Mouse (Mus musculus) limb, embryonic 10.5 days (tissue): Measurements from ENCODE around the gene Grin2c. TPM values are rescaled to one million over a fixed set of nuclear protein-coding genes. Genes with fewer than 3 reads are reported as not detected.

Source experiments
- DNase-seq: peaks from one replicate; pipeline ENCODE4 v3.0.0-alpha.2; 2017; ENCODE audit warnings: low spot score
- H3K27ac ChIP-seq: fragments of 300-500 bp; sonication (generic); 2 replicates; pipeline ENCODE4 v1.5.1; 2016; ENCODE audit warnings: mild to moderate bottlenecking
- H3K27me3 ChIP-seq: fragments of 300-500 bp; sonication (generic); 2 replicates; pipeline ENCODE4 v1.6.1; 2016; ENCODE audit warnings: low read depth, mild to moderate bottlenecking; ENCODE audit not compliant: poor library complexity, severe bottlenecking
- H3K36me3 ChIP-seq: fragments of 300-500 bp; sonication (generic); 2 replicates; pipeline ENCODE4 v1.6.1; 2016; ENCODE audit warnings: mild to moderate bottlenecking, moderate library complexity
- H3K4me1 ChIP-seq: fragments of 300-500 bp; sonication (generic); 2 replicates; pipeline ENCODE4 v1.6.1; 2016
- H3K4me3 ChIP-seq: fragments of 300-500 bp; sonication (generic); 2 replicates; pipeline ENCODE4 v1.5.1; 2016; ENCODE audit warnings: mild to moderate bottlenecking, moderate library complexity
- H3K9me3 ChIP-seq: fragments of 300-500 bp; sonication (generic); replicated peaks from 2 replicates; pipeline ENCODE4 v1.6.1; 2016; ENCODE audit warnings: mild to moderate bottlenecking
- WGBS: fragments of 180-500 bp; shearing (Covaris S2); methylation state at CpG from one replicate; pipeline ENCODE4 v1.1.7; 2016; 5-methylcytosine and 5-hydroxymethylcytosine counted together
- polyA plus RNA-seq: library from polyadenylated mRNA; unstranded; fragments of >200 nt; fragmentation: Nextera tagmentation; extraction: Ambion mirVana; gene quantifications from 2 replicates; pipeline ENCODE4 v1.2.1, GENCODE M21; 2016

Gene Grin2c
- polyA plus RNA-seq, 1 experiment from 2014 or later: 0.34 TPM

DNA sequence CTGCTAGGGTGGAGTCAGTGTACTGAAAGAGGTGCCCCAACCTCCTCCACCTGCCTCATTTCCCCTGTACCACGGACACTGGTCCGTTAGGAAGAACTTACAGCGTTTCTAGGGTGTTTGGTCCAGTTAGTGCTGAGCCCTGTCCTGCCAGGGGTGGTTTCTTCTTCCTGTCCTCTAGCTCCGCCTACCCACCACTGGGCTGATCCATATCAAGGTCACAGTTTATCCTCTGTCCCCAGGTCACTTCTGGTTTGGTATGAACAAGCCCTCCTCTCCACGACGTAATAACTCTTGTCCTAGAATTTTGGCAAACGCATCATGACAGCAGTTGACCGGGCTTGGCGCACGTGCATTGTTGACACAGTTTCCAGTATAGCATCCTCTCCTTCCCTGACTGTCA, 47.4 kb downstream of the Grin2c start:
- WGBS: 92% methylated on average over 10 of the region's 10 CpGs
- Histone ChIP-seq H3K4me3 (no peak overlapping the region), H3K27me3 (peaks cover 55% of the 10 kb centered on the region), H3K36me3 (peaks cover 2% of the 10 kb centered on the region; the same call in 1 of the 2 replicates), H3K4me1 (peaks cover 70% of the 10 kb centered on the region), H3K27ac (no peak overlapping the region), H3K9me3 (no peaks in the 10 kb centered on the region)
- DNase-seq: no peak

DNA sequence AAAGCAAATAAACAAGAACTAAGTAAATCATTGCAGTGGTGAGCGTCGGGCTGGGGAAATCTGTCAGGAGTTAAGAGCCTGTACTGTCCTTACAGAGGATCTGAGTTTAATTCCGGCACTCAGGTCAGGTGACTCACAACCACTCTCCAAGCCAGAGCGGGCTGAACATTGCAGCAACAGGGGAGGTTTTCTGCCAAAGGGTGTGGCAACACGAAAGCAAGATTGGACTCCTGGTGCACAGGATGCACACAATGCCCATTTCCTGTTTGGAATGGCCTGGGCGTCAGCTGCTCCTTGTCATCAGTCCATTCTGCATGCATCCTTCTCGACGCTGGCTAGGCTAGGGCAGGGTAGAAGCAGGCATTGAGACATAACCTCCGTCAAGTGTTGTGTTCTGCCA, 47.8 kb downstream of the Grin2c start:
- no peak for DNase-seq
- Histone ChIP-seq H3K27ac (no peak overlapping the region), H3K4me1 (peaks cover 71% of the 10 kb centered on the region), H3K4me3 (no peak overlapping the region), H3K27me3 (peaks cover 54% of the 10 kb centered on the region), H3K36me3 (peaks cover 2% of the 10 kb centered on the region; the same call in 1 of the 2 replicates), H3K9me3 (no peaks in the 10 kb centered on the region)
- 66% methylated on average over 9 of the region's 9 CpGs for WGBS

DNA sequence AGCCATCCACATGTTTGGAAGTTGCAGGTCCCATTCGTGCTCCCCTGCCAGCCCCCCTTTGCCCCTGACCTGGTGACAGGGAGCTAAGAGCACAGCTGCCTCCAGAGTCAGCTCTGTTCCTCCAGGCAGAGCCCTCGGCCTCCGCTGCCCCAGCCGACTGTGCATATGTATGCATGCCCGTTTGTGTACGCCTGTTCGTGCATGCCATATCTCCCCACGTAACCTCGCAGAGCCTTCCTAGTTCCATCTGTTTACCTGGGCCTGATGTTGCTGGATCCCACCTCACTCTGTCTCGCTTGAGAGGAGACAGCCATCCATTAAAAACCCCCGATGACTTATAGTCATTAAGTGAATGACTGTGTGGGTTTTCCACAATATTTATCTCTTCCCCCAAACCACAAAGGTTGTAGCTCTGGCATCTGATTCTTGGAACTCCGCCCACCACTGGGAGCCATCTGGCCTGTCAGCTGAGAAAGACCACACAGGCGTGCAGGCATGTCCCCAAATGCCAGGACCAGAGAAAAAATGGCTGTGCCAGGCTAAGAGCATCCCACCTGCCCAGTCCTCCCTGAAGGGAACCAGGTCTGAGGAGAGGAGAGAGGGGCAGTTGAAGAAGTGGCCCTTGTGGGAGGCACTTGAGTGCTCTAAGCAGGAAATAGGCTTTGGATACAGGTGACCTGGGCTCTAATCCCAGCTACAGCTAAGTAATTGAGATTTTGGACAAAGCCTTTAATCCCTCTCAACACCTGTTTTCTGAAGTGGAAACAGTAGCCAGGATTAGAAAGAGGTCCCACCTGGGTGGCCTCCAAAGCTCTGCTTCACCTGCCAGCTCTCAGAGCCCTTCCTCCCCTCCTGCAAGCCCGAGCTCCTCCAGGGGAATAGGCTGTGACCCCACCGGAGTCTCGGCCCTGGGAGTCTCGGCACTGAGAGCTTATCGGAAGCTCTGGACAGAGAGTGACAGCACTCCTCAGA, 49.3 kb downstream of the Grin2c start:
- Histone ChIP-seq H3K4me3 (no peak overlapping the region), H3K9me3 (no peaks in the 10 kb centered on the region), H3K27me3 (peaks cover 47% of the 10 kb centered on the region), H3K4me1 (peaks cover 69% of the 10 kb centered on the region), H3K36me3 (peaks cover 2% of the 10 kb centered on the region; the same call in 1 of the 2 replicates), H3K27ac (no peak overlapping the region)
- WGBS: 68% methylated on average over 18 of the region's 18 CpGs
- DNase-seq: no peak

DNA sequence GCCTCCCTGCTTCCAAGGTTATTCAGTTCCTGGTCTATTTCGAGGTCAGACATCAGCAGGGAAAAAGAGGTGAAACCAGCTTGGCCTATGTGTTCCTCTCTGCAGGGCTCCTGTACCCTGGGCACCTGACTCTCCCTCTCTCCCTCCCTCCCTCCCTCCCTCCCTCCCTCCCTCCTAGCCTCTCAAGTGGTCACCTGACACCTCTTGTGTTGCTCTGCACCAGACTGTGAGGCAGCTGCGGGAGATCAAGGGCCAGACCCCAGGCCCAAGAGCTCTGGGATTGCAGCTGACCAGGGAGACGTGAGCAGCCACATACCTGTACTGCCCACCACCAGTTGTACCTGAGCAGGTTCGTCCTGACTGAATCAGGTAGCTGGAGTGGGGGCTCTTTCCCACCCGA, 51.9 kb downstream of the Grin2c start:
- no peak for DNase-seq
- H3K4me3 ChIP-seq: no peak overlapping the region
- H3K36me3 ChIP-seq: peaks cover 2% of the 10 kb centered on the region; the same call in 1 of the 2 replicates
- H3K9me3 ChIP-seq: no peaks in the 10 kb centered on the region
- H3K27me3 ChIP-seq: peaks cover 34% of the 10 kb centered on the region
- H3K27ac ChIP-seq: no peak overlapping the region
- WGBS: 18% methylated on average over 5 of the region's 5 CpGs
- peaks cover 76% of the 10 kb centered on the region for H3K4me1 ChIP-seq

DNA sequence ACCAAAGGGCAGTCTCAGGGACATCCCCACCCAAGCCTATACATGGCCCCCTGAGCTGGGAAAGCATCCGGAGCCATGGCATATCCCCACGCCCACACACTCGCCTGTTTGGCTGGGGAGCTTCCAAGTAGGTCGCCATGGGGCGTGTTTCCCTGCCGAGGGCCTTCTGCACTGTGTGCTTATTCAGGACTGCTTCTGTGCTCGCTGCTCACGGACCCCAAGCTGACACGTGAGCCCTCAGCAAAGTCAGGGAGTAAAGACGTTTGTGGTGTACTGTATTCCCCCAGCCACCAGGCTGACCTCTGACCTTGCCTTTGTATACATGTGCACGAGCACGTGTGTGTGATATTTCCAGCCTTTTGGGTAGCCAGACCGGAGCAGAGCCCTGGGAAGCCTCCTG, 54.9 kb downstream of the Grin2c start:
- DNase-seq: no peak
- 65% methylated on average over 13 of the region's 13 CpGs for WGBS
- no peak overlapping the region; the same call in 1 of the 2 replicates for H3K27ac ChIP-seq
- H3K9me3 ChIP-seq: no peaks in the 10 kb centered on the region
- peaks cover 11% of the 10 kb centered on the region for H3K36me3 ChIP-seq
- peaks cover 17% of the 10 kb centered on the region for H3K27me3 ChIP-seq
- H3K4me1 ChIP-seq: peaks cover 57% of the 10 kb centered on the region
- no peak overlapping the region for H3K4me3 ChIP-seq

DNA sequence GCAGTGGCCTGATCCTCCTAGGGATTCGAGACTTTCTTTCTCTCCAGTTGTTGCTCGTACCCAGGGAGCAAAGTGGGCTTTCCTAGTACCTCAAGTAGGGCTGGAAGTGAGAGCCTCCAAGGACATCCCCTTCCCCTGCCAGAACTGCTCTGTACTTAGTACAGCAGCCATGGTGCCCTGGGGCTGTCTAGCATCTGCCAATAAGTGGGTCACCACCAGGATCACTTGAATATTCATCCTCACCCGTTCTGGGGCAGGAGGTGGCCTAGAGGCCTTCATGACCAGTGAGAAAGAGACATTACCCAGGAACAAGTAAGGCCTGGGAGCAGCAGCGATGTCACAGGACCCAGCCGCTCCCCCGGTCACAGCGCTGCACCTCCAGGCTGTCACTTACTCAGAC, 57.1 kb downstream of the Grin2c start:
- DNase-seq: no peak
- Histone ChIP-seq H3K27me3 (peaks cover 23% of the 10 kb centered on the region; the same call in 1 of the 2 replicates), H3K4me3 (no peak overlapping the region), H3K4me1 (peaks cover 63% of the 10 kb centered on the region), H3K9me3 (no peaks in the 10 kb centered on the region), H3K27ac (peak overlapping the region; percentile 5; the same call in 1 of the 2 replicates), H3K36me3 (peaks cover 28% of the 10 kb centered on the region)
- 74% methylated on average over 7 of the region's 7 CpGs for WGBS

DNA sequence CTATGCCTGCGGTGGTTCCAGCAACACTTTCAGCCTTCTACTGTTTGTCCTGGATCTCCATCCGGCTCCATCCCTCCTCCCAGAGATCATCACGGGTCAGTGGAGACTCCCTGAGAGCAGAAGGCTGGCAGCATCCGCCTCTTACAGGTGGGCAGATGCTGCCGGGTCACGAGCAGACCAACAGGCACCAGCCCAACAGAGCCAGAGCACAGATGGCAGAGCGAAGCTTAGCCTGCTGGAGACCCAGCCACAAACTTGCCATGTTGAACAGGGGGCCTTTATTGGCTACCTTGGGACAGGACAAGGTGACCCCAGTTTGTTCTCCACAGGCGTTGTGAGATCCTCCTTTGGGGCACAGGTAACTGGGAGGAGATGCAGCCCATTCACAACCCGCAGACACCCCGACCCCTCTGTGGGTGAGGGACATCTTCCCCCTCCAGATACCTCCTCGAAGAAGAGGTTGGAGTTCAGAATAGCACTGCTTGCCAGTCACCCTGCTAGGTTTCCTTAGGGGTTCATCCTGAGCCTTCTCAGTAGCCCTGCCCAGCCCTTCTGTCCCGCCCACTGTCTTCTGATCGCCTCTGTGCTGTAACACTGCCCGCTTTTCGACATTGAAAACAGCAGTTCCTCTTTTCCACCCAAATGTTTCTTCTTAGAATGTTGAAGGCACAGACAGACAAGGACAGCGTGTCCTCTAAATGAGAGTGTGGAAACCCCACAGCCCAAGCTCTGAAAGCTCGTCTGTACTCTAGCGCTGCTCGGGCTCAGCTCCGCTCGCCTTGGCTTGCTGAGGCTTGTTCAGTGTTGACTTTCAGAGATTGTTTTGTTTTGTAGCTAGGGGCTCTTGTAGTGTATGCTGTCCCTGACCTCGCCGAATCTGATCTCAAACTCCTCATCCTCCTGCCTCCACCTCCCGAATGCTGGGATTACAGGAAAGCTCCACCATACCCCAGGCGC, 58.0 kb downstream of the Grin2c start:
- H3K4me1 ChIP-seq: peaks cover 56% of the 10 kb centered on the region
- H3K27me3 ChIP-seq: peaks cover 24% of the 10 kb centered on the region; the same call in 1 of the 2 replicates
- no peak for DNase-seq
- H3K36me3 ChIP-seq: peaks cover 28% of the 10 kb centered on the region
- H3K27ac ChIP-seq: peak overlapping the region; percentile 5; the same call in 1 of the 2 replicates
- no peaks in the 10 kb centered on the region for H3K9me3 ChIP-seq
- no peak overlapping the region for H3K4me3 ChIP-seq
- WGBS: 80% methylated on average over 25 of the region's 25 CpGs

DNA sequence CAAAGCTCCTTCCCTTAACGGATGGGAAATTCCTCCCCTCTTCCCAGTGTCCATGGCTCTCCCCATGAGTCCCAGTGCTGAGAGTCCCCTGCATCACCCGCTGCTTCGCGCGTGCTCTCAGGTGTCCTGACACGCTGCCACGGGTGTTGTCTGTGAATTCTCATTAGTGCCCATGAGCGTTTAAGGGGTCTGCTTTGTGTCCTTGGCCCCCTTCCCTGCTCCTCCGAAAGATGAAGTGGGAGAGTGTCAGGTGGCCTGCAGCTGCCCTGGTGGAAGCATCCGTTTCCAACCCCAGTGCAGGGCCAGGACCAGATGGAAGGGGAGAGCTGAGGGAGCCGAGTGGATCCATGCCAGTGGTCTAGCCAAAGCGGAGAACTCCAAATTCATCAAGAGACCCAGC, 58.9 kb downstream of the Grin2c start:
- Histone ChIP-seq H3K4me1 (peaks cover 48% of the 10 kb centered on the region), H3K9me3 (no peaks in the 10 kb centered on the region), H3K36me3 (peaks cover 32% of the 10 kb centered on the region), H3K27ac (no peak overlapping the region), H3K4me3 (no peak overlapping the region), H3K27me3 (peaks cover 25% of the 10 kb centered on the region; the same call in 1 of the 2 replicates)
- no peak for DNase-seq
- WGBS: 80% methylated on average over 12 of the region's 12 CpGs

DNA sequence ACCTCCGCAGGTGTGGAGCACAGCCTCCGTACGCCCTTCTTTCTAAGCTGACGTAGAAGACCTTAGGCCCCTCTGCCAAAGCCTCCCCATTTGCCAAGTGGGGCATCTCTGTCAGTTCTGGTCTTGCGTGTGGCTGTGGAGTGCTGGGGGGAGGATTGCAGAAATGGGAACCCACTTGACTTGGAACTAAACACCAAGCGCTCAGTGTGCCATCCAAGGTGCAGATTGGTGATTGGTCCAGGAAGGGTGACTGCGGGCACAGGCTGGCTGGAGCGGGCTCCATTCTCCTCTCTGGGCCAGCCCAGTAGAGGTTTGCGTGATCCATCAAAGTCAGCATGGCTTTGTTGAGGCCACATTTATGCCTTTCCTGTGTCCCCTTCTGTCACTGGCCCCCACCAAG, 64.3 kb downstream of the Grin2c start:
- WGBS: 95% methylated on average over 9 of the region's 9 CpGs
- H3K4me3 ChIP-seq: no peak overlapping the region
- H3K27me3 ChIP-seq: peaks cover 35% of the 10 kb centered on the region
- H3K36me3 ChIP-seq: peaks cover 39% of the 10 kb centered on the region
- H3K4me1 ChIP-seq: peaks cover 25% of the 10 kb centered on the region
- no peak overlapping the region for H3K27ac ChIP-seq
- DNase-seq: no peak
- no peaks in the 10 kb centered on the region for H3K9me3 ChIP-seq

DNA sequence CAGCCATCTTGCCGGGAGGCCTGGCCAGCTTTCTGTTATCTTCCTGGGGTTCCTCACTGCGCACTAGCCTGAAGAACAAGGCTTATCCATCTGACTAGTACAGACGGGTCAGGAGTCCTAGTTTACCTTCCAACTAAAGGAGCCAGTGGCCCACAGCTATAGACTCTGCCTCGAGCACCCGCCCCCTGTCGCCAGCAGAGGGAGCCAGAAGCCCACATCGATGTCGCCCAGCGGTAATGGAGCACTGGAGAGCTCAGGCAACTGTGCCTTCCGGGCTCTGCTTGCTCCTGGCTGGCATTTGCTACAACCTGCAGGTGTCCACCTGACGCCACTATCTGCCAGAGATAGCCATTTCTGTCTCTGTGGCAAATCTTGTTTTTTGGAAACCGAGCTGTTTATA, 64.7 kb downstream of the Grin2c start:
- Histone ChIP-seq H3K4me3 (no peak overlapping the region), H3K9me3 (no peaks in the 10 kb centered on the region), H3K27ac (no peak overlapping the region), H3K4me1 (peaks cover 25% of the 10 kb centered on the region), H3K27me3 (peaks cover 35% of the 10 kb centered on the region), H3K36me3 (peaks cover 37% of the 10 kb centered on the region)
- peak; percentile 92 for DNase-seq
- 15% methylated on average over 12 of the region's 12 CpGs for WGBS

DNA sequence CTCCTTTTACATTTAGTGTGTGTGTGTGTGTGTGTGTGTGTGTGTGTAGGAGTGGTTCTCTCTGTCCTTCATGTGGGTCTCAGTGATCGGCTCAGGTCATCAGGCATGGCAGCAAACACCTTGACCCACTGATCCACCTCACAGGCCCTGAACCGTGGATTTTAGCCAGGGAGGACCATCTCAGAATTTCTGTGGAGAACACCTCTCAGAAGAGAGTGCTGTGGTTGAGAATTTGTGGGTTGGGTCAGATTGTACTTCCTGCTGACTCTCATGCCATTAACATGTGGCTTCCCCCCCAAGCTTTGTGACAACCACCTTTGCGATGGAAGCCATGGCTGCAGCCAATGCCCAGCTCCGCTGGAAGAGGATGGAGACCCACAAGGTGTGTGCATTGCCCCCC, 66.5 kb downstream of the Grin2c start:
- Histone ChIP-seq H3K9me3 (no peaks in the 10 kb centered on the region), H3K27ac (no peak overlapping the region), H3K4me3 (no peak overlapping the region), H3K36me3 (peaks cover 22% of the 10 kb centered on the region), H3K27me3 (peaks cover 29% of the 10 kb centered on the region), H3K4me1 (peaks cover 18% of the 10 kb centered on the region; the same call in 1 of the 2 replicates)
- DNase-seq: no peak
- 94% methylated on average over 4 of the region's 4 CpGs for WGBS
